Mouse (Mus musculus) lung, embryonic 16.5 days (tissue): Measurements from ENCODE around the gene Zfp804a. TPM values are rescaled to one million over a fixed set of nuclear protein-coding genes. Genes with fewer than 3 reads are reported as not detected.

Source experiments
- ATAC-seq: fragments of 200-750 bp; cut with Nextera tagmentation; 2 replicates; pipeline ENCODE4 v1.8.0; 2017; ENCODE audit warnings: low read depth, mild to moderate bottlenecking, moderate library complexity
- H3K27ac ChIP-seq: fragments of 300-500 bp; sonication (generic); 2 replicates; pipeline ENCODE4 v1.5.1; 2014; ENCODE audit warnings: mild to moderate bottlenecking, control low read depth, low read length
- H3K27me3 ChIP-seq: fragments of 300-500 bp; sonication (generic); 2 replicates; pipeline ENCODE4 v1.6.1; 2014; ENCODE audit warnings: low read depth, low read length, mixed read lengths; ENCODE audit not compliant: control insufficient read depth, insufficient read depth
- H3K36me3 ChIP-seq: fragments of 300-500 bp; sonication (generic); 2 replicates; pipeline ENCODE4 v1.6.1; 2014; ENCODE audit warnings: low read length; ENCODE audit not compliant: control insufficient read depth, insufficient read depth
- H3K4me1 ChIP-seq: fragments of 300-500 bp; sonication (generic); replicated peaks from 2 replicates; pipeline ENCODE4 v1.6.1; 2014; ENCODE audit warnings: low read length, mixed read lengths; ENCODE audit not compliant: control insufficient read depth, insufficient read depth
- H3K4me2 ChIP-seq: fragments of 300-500 bp; sonication (generic); 2 replicates; pipeline ENCODE4 v1.6.1; 2014; ENCODE audit warnings: low read depth, low read length, control low read depth
- H3K4me3 ChIP-seq: fragments of 300-500 bp; sonication (generic); 2 replicates; pipeline ENCODE4 v1.5.1; 2014; ENCODE audit warnings: mild to moderate bottlenecking, low read length, control low read depth
- H3K9ac ChIP-seq: fragments of 300-500 bp; sonication (generic); 2 replicates; pipeline ENCODE4 v1.6.1; 2014; ENCODE audit warnings: low read length, control low read depth
- H3K9me3 ChIP-seq: fragments of 300-500 bp; sonication (generic); 2 replicates; pipeline ENCODE4 v1.6.1; 2016; ENCODE audit warnings: low read length; ENCODE audit not compliant: control insufficient read depth
- WGBS: fragments of 180-500 bp; shearing (Covaris S2); extraction: QIAGEN DNeasy Blood & Tissue Kit; methylation state at CpG from one replicate; pipeline ENCODE4 v1.1.7; 2014; 5-methylcytosine and 5-hydroxymethylcytosine counted together
- polyA plus RNA-seq: library from polyadenylated mRNA; unstranded; fragments of >200 nt; fragmentation: Nextera tagmentation; extraction: Ambion mirVana; gene quantifications from 2 replicates; pipeline ENCODE4 v1.2.1, GENCODE M21; 2015

Gene Zfp804a
- 0.11 and 0.23 TPM in 2 replicates for polyA plus RNA-seq

DNA sequence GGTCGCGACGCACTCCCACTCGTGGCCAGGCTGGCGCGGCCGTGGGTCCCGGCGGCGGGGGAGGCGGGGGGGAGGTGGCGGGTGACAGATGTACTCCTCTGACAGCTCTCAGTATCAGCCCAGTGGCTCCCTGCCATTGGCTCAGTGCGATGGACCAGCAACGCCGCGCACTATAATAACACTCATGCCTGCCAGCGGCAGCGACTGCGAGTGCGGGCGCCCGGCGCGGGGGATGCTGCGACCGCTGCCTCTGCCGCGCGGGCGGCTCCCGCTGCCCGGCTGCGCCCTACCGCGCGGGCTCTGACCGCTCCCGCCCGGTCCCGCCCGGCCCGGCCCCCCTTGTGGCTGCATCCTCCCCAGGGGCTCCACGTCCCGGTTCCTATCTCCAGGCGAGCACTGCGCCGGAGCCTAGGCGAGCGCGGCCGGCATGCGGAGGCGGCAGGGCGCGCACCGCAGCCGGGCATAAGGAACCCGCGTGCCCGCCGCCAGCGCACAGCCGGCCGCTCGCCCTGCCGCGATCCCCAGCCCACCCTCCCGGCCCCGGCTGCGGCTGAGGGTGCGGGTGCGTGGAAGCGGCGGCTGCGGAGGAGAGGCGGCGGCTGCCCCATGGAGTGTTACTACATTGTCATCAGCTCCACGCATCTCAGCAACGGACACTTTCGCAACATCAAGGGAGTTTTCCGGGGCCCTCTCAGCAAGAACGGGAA lies at the start of gene Zfp804a:
TSS of gene Zfp804a (plus strand) at position 38 of the 707 bp plus-strand sequence.
- Histone ChIP-seq H3K9me3 (no peaks in the 10 kb centered on the region), H3K4me3 (peak within 1 kb of the TSS; percentile 61), H3K9ac (peak within 1 kb of the TSS; percentile 55), H3K4me1 (peaks cover 8% of the 10 kb centered on the region; the same call in 1 of the 2 replicates), H3K27me3 (peaks cover 28% of the 10 kb centered on the region), H3K4me2 (peak within 1 kb of the TSS; percentile 99), H3K27ac (no peak within 1 kb of the TSS), H3K36me3 (no peaks in the 10 kb centered on the region)
- peak; percentile 83 for ATAC-seq
- 1% methylated on average over 66 of the region's 82 CpGs for WGBS

DNA sequence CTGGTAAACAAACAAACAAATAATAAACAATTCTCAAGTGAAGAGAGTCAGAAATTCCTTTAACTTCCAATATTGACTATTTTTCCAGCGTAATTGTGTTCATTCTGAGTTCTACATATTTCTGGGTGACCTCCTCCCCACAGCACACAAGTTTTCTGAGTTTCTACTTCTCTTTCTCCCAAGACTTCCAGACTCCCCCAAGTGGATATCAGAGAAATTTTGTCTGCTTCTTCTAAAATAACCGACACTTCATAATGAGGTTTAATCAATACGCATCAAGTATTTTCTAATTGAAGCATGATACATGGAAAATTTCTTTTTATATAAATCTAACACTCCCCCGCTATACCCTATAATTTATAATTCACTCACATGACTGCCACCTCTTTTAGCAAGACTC lies 1.4 kb upstream of the Zfp804a start:
- WGBS = 69% methylated on average over 4 of the region's 4 CpGs
- Histone ChIP-seq H3K4me2 (no peak overlapping the region), H3K9ac (no peak overlapping the region), H3K36me3 (no peaks in the 10 kb centered on the region), H3K27me3 (peaks cover 28% of the 10 kb centered on the region), H3K9me3 (no peaks in the 10 kb centered on the region), H3K4me3 (no peak overlapping the region), H3K4me1 (peaks cover 8% of the 10 kb centered on the region; the same call in 1 of the 2 replicates), H3K27ac (no peak overlapping the region)
- no peak for ATAC-seq

DNA sequence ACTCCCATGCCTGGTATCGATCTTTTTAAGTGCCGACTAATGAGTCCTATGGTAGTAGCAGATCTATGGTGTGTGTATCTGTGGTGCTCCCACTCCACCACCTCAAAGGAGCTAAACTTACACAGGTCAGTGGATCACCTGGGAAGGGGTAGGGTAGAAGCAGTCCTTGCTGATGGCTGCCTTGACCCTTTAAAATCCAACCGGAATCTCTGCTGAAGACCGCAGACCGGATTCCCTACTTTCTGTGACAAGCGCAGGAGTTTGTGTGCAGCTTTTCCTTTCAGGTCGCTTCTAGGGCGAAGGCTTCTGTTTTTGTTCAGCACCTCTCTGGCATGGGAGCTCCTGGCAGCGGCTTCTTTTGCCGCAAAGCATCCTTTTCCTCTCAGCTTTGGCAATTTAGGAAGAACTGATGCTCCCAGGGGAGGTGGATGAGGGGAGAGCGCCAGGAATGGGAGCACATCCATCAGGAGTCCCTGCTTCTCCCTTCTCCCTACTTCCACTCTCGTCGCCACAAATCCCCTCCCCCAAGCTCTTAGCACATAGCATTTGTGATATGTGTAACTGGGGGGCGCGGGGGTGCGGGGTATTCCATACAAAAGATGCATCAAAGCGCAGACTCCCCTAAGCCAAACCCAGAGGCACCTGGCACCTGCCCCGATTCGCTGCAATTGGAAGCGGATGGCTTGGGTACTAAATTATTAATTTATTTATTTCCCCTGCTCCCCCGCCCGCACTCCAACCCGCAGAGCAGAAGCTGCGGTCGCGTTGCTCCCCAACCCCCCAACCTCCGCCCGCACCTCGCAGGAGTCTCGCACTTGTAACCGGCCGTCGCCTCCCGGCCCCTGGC lies 461 bp upstream of the Zfp804a start:
- Histone ChIP-seq H3K4me2 (peak overlapping the region; percentile 99), H3K4me1 (peaks cover 8% of the 10 kb centered on the region; the same call in 1 of the 2 replicates), H3K27ac (no peak overlapping the region), H3K27me3 (peaks cover 28% of the 10 kb centered on the region), H3K9me3 (no peaks in the 10 kb centered on the region), H3K36me3 (no peaks in the 10 kb centered on the region), H3K4me3 (peak overlapping the region; percentile 61), H3K9ac (peak overlapping the region; percentile 55)
- WGBS = 5% methylated on average over 34 of the region's 34 CpGs
- ATAC-seq = no peak

DNA sequence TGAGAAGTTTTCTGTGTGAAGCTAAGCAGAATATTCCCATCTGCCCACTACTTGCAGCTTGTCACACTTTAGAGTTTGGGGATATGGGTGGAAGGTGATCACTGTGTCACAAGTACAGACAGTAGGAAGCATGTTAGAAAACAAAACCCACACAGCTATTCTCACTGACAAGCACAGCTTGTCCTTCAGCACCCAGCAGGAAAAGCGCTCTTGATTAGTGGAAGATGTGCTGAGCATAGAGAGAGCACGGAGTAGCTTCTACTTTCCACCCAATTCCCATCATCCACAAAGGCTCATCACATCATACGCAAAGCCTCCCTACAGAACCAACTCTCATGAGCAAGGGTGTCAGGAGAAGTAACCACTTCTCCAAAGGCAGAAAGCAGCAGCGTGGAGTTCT lies 1.4 kb downstream of the Zfp804a start:
- no peak overlapping the region for H3K9ac ChIP-seq
- H3K4me3 ChIP-seq = no peak overlapping the region
- H3K27ac ChIP-seq = no peak overlapping the region
- WGBS = 55% methylated on average over 4 of the region's 4 CpGs
- no peaks in the 10 kb centered on the region for H3K36me3 ChIP-seq
- no peak for ATAC-seq
- no peak overlapping the region for H3K4me2 ChIP-seq
- peaks cover 28% of the 10 kb centered on the region for H3K27me3 ChIP-seq
- peaks cover 8% of the 10 kb centered on the region; the same call in 1 of the 2 replicates for H3K4me1 ChIP-seq
- no peaks in the 10 kb centered on the region for H3K9me3 ChIP-seq

DNA sequence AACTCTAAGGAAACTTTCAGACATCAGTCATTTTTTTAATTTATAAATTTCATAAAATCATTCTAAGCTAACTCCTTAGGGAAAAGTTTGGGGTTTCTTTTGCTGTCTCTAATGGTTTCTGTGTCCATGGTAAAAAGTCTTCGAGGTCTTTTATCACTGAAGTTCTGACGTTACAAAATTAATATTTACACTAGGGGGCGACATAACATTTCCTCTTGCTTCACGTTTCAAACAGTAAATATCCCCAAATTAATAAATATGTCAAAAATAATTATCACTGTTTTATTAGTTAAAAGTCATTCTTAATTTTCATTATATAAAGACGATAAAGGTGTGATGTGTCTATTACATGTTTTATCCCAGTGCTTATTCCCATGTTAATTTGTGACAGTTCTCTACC lies 11.6 kb downstream of the Zfp804a start:
- H3K4me3 ChIP-seq = no peak overlapping the region
- no peaks in the 10 kb centered on the region for H3K4me1 ChIP-seq
- ATAC-seq = no peak
- no peaks in the 10 kb centered on the region for H3K9me3 ChIP-seq
- 19% methylated on average over 5 of the region's 5 CpGs for WGBS
- H3K27ac ChIP-seq = no peak overlapping the region
- no peak overlapping the region for H3K9ac ChIP-seq
- no peaks in the 10 kb centered on the region for H3K36me3 ChIP-seq
- H3K27me3 ChIP-seq = no peaks in the 10 kb centered on the region
- H3K4me2 ChIP-seq = no peak overlapping the region

DNA sequence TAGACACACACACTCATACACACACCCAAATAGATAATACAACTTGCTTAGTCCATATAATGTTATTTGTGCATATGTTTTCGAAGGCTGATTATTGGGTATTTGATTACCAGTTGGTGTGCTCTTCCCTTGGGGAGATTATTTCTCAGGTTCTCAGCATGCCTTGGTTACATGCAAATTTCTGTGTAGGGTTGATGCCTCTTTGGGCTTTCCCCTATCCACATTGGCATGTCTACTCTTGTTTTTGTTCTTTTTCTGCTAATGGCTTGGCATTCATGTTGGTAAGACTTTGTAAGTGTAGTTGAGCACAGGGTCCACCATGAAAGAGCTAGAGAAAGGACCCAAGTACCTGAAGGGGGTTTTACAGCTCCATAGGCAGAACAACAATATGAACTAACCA lies 14.9 kb downstream of the Zfp804a start:
- 92% methylated on average over 1 of the region's 1 CpGs for WGBS
- no peak overlapping the region for H3K4me3 ChIP-seq
- H3K36me3 ChIP-seq = no peaks in the 10 kb centered on the region
- no peak for ATAC-seq
- H3K4me2 ChIP-seq = no peak overlapping the region
- H3K4me1 ChIP-seq = no peaks in the 10 kb centered on the region
- H3K9me3 ChIP-seq = no peaks in the 10 kb centered on the region
- no peaks in the 10 kb centered on the region for H3K27me3 ChIP-seq
- H3K27ac ChIP-seq = no peak overlapping the region
- H3K9ac ChIP-seq = no peak overlapping the region

DNA sequence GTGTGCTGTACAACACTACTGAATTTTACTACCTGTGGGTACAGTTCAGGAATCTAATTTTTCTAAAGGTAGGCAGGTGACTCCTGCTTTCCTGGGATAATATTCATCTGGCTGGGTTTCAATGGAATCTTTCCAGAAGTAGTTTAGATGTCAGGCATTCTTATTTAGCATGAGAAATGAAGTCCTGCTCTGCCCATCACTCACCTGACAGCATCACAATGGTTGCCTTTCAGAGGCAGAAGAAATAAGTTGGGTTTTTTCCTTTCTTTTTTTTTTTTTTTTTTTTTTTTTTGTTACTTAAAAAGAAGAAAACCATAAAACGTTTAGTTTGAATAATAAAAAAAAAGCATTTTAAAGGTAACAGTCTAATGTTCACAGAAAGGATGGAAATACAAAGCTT lies 16.1 kb downstream of the Zfp804a start:
- no peak overlapping the region for H3K27ac ChIP-seq
- no peaks in the 10 kb centered on the region for H3K27me3 ChIP-seq
- no peak for ATAC-seq
- no peaks in the 10 kb centered on the region for H3K4me1 ChIP-seq
- H3K9ac ChIP-seq = no peak overlapping the region
- 38% methylated on average over 1 of the region's 1 CpGs for WGBS
- H3K9me3 ChIP-seq = no peaks in the 10 kb centered on the region
- no peak overlapping the region for H3K4me2 ChIP-seq
- no peaks in the 10 kb centered on the region for H3K36me3 ChIP-seq
- no peak overlapping the region for H3K4me3 ChIP-seq

DNA sequence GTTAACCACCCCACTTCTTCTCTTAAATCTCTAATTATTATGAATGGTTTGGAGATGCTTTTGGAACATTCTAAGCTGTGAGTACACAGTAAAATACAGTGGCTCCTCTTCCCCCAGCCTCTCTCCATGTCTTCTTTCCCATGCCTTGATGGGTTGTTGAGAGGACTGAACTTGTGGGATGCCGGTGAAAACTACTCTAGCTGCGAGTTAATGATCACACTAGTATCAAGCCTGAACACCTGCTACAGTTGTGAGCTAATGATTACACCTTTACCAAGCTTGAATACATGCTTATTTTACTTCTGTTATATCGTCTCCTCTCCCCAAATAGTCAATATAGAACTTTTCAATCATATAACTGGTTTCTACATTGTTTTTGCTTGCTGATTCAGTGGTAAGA lies 23.9 kb downstream of the Zfp804a start:
- ATAC-seq = no peak
- no peaks in the 10 kb centered on the region for H3K36me3 ChIP-seq
- H3K27ac ChIP-seq = no peak overlapping the region
- no peaks in the 10 kb centered on the region for H3K4me1 ChIP-seq
- H3K4me3 ChIP-seq = no peak overlapping the region
- H3K4me2 ChIP-seq = no peak overlapping the region
- WGBS = 80% methylated on average over 3 of the region's 3 CpGs
- H3K27me3 ChIP-seq = no peaks in the 10 kb centered on the region
- no peaks in the 10 kb centered on the region for H3K9me3 ChIP-seq
- no peak overlapping the region for H3K9ac ChIP-seq

DNA sequence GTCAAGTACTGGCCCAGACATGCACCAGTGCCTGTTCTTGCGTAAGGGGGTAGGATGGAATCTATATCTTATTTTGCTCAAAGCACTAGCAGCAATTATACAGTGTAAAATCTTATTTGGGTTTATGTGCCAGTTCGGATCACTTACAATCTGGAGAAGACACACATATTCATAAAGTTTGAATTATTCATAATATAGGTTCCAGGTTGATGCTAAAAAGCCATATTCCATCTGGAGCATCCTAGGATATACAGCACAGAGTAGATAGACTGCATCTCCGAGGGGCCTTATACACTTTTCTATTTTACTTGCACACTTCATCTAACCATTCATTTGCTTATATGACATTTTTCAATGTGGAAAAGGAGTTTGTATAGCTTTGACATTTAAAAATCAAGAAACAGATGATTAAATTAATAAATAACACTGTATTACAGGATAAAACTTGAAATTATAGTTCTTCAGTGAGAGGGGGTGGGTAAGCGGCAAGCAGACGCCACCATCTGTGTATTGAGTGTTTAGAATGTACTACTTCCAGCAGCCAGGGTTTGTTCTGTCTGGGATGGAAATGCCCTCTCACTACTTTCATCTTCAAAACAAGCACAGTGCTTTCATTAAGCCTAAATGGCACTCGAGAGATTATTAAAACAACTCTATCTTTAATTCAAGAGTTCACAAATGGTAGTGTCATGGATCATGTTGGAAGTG lies 25.4 kb downstream of the Zfp804a start:
- WGBS = 71% methylated on average over 6 of the region's 6 CpGs
- H3K36me3 ChIP-seq = no peaks in the 10 kb centered on the region
- H3K9me3 ChIP-seq = no peaks in the 10 kb centered on the region
- H3K4me1 ChIP-seq = no peaks in the 10 kb centered on the region
- H3K9ac ChIP-seq = no peak overlapping the region
- H3K4me2 ChIP-seq = no peak overlapping the region
- no peak overlapping the region for H3K4me3 ChIP-seq
- H3K27me3 ChIP-seq = no peaks in the 10 kb centered on the region
- no peak overlapping the region for H3K27ac ChIP-seq
- ATAC-seq = no peak
